Mouse (Mus musculus) ovary, postnatal 14 days (tissue): Measurements from ENCODE around the gene Ap5s1.

Experiments
- DNase-seq: peaks from one replicate; pipeline ENCODE4 v3.0.0; 2022; ENCODE audit warnings: low spot score

Gene Ap5s1

GRCm38 (mm10) chr2:131206778-131207177 lies at the start of gene Ap5s1:
Gene Ap5s1, plus strand, starts transcription at chr2:131207078.
- DNase-seq, result no peak

DNA sequence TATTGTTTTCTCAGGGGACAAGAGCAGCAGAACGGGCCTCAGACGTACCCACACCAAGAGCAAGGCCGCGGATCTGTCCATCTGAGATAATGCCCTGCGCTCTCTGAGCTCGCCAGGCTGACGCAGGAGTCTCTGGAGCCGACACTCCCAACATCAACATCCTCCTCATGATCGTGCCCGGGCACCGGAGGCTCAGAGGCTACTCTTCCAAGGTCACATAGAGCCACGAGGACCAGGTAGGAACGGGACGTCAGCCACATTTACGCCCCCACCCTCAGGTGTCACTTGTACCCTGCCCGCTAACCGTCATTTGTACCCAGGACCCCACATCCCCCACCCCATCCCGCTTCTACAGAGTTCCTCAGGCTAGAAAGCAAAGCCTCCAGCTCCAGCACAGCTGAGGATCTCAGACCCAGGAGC lies 47.4 kb upstream of the Ap5s1 start:
- DNase-seq, result no peak

GRCm38 (mm10) chr2:131159938-131160581 lies 46.8 kb upstream of the Ap5s1 start, which contains the start of gene 1700037H04Rik:
Gene 1700037H04Rik, minus strand, starts transcription at chr2:131160081.
- peak; percentile 86 for DNase-seq

DNA sequence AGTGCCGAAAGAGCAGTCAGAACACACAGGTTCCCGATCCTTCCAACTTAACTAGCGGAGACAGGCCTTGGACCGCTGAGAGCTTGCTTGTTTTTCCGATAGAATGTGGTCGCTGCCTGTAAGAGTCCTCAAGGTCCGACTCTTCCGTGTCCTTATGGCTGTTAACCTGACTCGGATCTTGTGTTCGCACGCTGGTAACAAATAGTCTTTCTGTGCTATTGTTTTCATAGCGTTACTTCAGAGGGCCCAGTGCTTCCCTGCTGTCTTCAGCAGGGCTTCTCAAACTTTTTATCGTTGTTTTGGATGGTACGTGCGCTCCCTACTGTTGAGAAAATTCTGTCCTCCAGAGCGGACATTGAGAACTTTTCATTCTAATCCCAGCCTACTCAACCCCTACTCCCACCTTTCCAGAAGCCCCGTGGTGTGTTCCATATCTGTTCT lies 46.2 kb upstream of the Ap5s1 start:
- DNase-seq, result no peak

- DNase-seq, result no peak
Observed at GRCm38 (mm10) chr2:131163924-131164323, 43.0 kb upstream of the Ap5s1 start.

DNA sequence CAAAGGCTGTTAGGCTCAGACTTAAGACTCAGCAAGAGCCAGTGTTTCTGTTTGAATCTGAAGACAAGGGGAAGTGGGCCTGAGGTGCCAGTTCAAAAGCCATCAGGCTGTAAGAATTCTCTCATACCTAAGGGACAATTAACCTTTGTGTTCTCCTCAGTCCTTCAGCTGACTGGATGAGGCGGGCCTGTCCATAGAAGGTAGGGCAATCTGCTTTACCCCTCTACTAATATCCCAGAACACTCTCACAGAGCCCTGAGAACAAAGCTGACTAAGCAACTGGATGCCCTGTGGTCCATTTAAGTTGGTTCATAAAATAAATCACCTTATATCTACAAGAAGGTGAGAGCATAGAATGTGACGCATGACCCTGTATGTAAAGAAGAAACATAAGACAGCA lies 40.7 kb upstream of the Ap5s1 start:
- DNase-seq, result no peak

GRCm38 (mm10) chr2:131167984-131168383 lies 38.9 kb upstream of the Ap5s1 start:
- no peak for DNase-seq

- no peak for DNase-seq
Observed at GRCm38 (mm10) chr2:131168914-131169313, 38.0 kb upstream of the Ap5s1 start.

GRCm38 (mm10) chr2:131170936-131171335 lies 35.9 kb upstream of the Ap5s1 start:
- no peak for DNase-seq

GRCm38 (mm10) chr2:131171401-131172104 lies 35.3 kb upstream of the Ap5s1 start:
- DNase-seq, result peak; percentile 48

DNA sequence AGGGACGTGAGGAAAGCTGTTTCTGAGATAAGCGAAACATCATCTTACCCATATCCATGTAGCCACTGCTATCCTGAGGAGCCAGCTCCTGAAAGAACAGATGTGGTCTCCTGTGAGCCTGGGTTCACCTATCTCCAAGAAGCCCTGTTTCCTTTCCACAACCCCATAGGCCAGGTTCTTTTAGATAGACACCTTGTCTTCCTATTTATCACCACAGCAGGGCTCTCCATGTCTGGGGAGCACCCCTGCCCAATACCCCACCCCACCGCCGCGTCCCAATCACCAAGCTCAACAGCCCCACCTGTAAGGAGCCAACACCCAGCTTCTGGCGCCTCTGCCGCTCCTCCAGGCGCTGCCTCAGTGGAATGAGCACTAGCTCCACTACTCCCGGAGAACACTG lies 34.6 kb upstream of the Ap5s1 start:
- DNase-seq, result no peak

DNA sequence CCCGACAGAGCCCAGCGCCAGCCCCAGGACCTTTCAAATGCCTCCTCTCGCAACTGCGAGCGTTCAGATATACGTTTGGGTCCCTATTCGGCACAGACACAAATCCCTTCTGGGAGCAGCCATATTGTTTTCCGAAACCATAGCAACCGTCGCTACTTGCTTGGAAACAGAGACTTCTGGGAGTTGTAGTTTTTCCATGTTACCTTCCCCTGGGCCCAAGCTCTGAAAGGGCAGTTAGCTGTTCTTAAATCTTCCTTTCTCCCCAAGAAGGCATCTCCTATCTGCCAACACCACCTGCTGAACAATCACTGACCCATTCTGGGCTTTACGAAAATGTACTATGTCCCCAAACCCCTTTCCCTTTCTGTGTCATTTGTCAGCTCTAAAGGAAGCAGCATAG lies 32.2 kb upstream of the Ap5s1 start:
- DNase-seq, result peak; percentile 40

DNA sequence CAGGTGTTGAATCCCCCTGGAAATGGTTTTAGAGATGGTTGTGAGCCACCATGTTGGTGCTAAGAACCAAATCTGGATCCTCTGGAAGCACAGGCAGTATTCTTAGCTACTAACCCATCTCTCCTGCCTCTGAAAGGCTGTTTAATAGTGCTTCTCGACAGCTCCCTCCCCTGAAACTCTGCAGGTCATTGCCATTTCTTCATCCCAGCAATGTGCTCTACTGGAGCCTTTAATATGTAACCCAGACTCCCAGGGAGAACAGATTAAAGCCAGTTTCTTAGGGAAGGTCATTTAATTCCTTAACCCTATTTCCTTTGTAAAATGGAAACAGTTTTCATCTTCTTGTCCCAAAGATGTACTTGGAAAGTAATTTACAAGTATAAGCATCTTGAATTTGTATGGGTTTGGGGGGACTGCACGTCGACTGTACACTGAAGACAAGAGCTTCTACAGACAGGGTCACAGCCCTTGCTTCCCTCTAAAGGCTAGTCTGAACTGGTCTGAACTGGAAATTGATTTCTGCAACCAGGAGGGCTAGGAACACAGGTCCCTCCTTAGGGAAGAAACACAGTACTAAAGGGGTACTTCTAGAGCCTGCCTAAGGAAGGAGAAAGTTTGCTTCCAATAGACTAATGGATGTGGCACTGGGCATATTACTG lies 31.5 kb upstream of the Ap5s1 start:
- DNase-seq, result no peak

- no peak for DNase-seq
Observed at GRCm38 (mm10) chr2:131175945-131176309, 31.0 kb upstream of the Ap5s1 start.

DNA sequence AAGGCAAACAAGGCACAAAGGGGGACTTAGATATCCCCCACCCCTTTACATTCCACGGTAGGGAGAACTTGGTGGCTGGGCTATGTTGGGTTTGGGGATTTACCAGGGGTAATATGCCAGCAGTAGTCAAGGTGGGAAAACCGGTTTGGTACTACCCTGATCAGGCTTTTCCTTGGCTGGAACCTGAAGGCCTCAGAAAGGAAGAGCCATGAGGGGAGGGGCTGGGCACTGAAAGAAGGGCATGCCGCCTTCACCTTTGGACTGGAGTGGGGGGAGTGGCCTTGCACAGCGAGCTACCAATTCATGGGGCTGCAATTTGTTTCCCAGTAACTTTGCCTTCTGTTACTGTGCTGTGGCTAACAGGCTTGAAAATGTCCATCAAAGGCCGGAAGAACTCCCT lies 30.4 kb upstream of the Ap5s1 start:
- DNase-seq, result no peak

GRCm38 (mm10) chr2:131177932-131178331 lies 28.9 kb upstream of the Ap5s1 start:
- no peak for DNase-seq

- DNase-seq, result no peak
Observed at GRCm38 (mm10) chr2:131178828-131179245, 28.0 kb upstream of the Ap5s1 start.

- DNase-seq, result peak; percentile 44
Observed at GRCm38 (mm10) chr2:131179246-131179886, 27.5 kb upstream of the Ap5s1 start.

DNA sequence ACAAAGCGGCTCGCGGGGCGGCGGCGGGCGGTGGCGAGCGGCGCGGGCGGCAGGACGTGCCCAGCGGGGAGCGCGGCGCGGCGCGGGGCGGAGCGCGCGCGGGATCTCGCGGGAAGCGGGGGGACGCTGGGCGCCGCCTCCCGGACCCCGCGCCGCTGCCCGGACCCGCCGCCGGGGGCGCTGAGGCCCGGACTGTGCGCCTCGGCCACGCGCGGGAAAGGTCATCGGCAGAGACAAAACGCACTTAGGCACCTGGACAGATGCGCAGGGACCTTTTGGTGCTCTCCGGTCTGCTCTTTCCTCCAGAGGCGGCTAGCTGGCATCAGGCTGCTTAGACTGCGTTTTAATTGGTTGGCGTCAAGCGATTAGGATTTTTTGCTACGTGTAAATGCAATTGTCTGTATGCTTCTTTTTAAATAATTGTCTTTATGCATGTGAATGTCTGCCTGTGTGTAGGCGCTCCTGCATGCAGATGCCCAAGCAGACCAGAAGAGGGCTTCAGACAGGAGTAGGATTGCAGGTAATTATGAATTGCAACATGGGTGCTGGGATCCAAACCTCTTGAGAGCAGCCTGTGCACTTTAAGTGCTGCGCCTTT lies 26.8 kb upstream of the Ap5s1 start, which contains the start of gene Cenpb:
Gene Cenpb (minus strand): TSS at position 78 of the 598 bp plus-strand sequence.
- DNase-seq, result peak; percentile 80

GRCm38 (mm10) chr2:131186343-131186742 lies 20.5 kb upstream of the Ap5s1 start:
- no peak for DNase-seq

- DNase-seq, result peak; percentile 73
Observed at GRCm38 (mm10) chr2:131186771-131187601, 19.9 kb upstream of the Ap5s1 start, which contains the start of the genes Cdc25b and Spef1. Gene Cdc25b, plus strand, starts transcription at chr2:131186949. Gene Spef1, minus strand, starts transcription at chr2:131187282.
